Mouse (Mus musculus): Measurements from ENCODE around the gene Ube2g2. TPM values are rescaled to one million over a fixed set of nuclear protein-coding genes. Genes with fewer than 3 reads are reported as not detected.

Gene Ube2g2
- polyA plus RNA-seq, 2 experiments = 19.3 to 25.3 TPM

DNA sequence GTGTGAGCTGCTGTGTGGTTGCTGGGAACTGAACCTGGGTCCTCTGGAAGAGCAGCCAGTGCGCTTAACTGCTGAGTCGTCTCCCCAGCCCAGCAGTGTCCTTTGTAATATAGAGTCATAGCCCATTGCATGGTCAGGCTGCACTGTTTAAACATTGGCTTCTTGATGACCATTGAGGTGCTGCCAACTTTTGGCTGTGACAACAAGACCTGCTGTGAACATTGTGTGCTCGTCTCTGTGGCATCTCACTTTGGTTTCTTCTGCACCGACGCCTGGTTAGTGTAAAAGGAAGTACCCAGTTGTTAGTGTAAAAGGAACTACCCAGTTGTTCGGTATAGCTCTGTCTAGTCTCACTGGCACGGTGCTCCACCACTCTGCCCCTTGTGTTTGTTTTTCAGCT, 4.5 kb downstream of the Ube2g2 start:
- H3K9me3 ChIP-seq (ENCODE audit: control insufficient read depth, low read length) = no peaks in the 10 kb centered on the region
- H3K4me2 ChIP-seq (ENCODE audit: low read depth) = no peak overlapping the region
- ATAC-seq (ENCODE audit: insufficient read depth) (no peak), DNase-seq (ENCODE audit: low read depth in 3 of 3, low spot score in 3 of 3) (no peak)
- H3K27me3 ChIP-seq (ENCODE audit: control insufficient read depth, insufficient read depth, low read length) = no peaks in the 10 kb centered on the region
- WGBS (ENCODE audit: insufficient replicate concordance) = 40% methylated on average over 7 of the region's 7 CpGs
- TF ChIP-seq EP300 (IDR thresholded peaks at IDR 0.05; ENCODE audit: low read depth) (no peak), CTCF (IDR thresholded peaks at IDR 0.05; ENCODE audit: low read depth) (no peak)
- peaks cover 5% of the 10 kb centered on the region; the same call in 1 of the 2 replicates for H3K36me3 ChIP-seq (replicated peaks; ENCODE audit: control insufficient read depth, insufficient read depth, low read depth)
- H3K27ac ChIP-seq = no peak overlapping the region
- H3K9ac ChIP-seq (replicated peaks) = no peak overlapping the region
- H3K4me3 ChIP-seq (ENCODE audit: insufficient read depth in 1 of 2, low read depth in 2 of 2, low read length in 2 of 2) = no peak overlapping the region
- H3K4me1 ChIP-seq (replicated peaks; ENCODE audit: control insufficient read depth in 2 of 2, insufficient read depth in 2 of 2, low read length in 1 of 2) = peaks cover 5 to 21% of the 10 kb centered on the region in 2 experiments; a peak in 3 of 4 replicates

DNA sequence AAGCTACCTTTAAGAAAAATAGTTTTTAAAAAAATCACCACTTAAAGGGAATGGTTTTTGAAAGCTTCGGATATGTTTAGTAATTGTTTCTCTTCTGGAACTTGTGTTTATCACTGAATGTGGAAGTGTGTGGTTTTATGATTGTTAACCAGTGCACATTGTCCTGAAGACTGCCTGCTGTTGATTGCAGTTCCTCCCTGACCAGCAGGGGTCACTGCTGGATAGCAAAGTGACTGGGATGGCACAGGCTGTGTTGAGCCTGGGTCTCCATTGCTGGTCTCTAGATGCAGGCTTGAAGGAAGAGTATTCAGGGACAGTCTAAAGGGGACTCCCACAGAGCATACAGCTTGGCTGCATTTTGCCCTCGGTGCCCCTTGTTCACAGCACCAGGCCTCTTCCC, 5.4 kb downstream of the Ube2g2 start:
- no peaks in the 10 kb centered on the region for H3K9me3 ChIP-seq (ENCODE audit: control insufficient read depth, low read length)
- no peak overlapping the region for H3K4me3 ChIP-seq (ENCODE audit: insufficient read depth in 1 of 2, low read depth in 2 of 2, low read length in 2 of 2)
- no peaks in the 10 kb centered on the region for H3K27me3 ChIP-seq (ENCODE audit: control insufficient read depth, insufficient read depth, low read length)
- peak; percentile 41; the same call in 1 of the 2 replicates for ATAC-seq (ENCODE audit: insufficient read depth)
- DNase-seq (ENCODE audit: low read depth in 3 of 3, low spot score in 3 of 3) = peak; percentile 41 to 61 (median 56)
- peaks cover 11% of the 10 kb centered on the region for H3K36me3 ChIP-seq (replicated peaks; ENCODE audit: control insufficient read depth, insufficient read depth, low read depth)
- 34% methylated on average over 2 of the region's 2 CpGs for WGBS (ENCODE audit: insufficient replicate concordance)
- peak; percentile 98 for TF ChIP-seq CTCF (IDR thresholded peaks at IDR 0.05; ENCODE audit: low read depth)
- no peak for TF ChIP-seq EP300 (IDR thresholded peaks at IDR 0.05; ENCODE audit: low read depth)
- H3K4me2 ChIP-seq (ENCODE audit: low read depth) = no peak overlapping the region
- H3K4me1 ChIP-seq (replicated peaks; ENCODE audit: control insufficient read depth in 2 of 2, insufficient read depth in 2 of 2, low read length in 1 of 2) = peaks cover 2 to 18% of the 10 kb centered on the region in 2 experiments; a peak in 3 of 4 replicates
- no peak overlapping the region for H3K27ac ChIP-seq
- no peak overlapping the region for H3K9ac ChIP-seq (replicated peaks)

DNA sequence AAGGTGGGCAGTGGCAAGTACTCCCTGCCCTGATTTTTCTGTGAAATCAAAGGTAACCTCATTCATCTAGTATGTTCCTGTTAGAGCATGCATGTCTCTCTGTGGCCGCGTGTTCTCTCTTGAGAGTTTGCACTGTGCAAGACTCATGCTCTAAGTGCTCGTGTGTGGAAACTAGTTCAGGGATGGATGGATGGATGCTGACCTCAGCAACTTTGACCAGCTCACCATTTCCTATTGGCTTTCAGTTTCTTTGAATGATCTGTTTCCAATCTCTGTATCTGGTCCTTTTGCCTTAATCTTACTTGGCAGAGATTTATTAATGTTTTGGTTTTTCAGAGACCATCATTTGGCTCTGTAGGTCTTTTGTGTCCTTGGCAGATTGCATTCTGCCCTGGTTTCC, 7.1 kb downstream of the Ube2g2 start:
- no peaks in the 10 kb centered on the region for H3K27me3 ChIP-seq (ENCODE audit: control insufficient read depth, insufficient read depth, low read length)
- H3K4me3 ChIP-seq (ENCODE audit: insufficient read depth in 1 of 2, low read depth in 2 of 2, low read length in 2 of 2) = no peak overlapping the region
- ATAC-seq (ENCODE audit: insufficient read depth) (no peak), DNase-seq (ENCODE audit: low read depth in 3 of 3, low spot score in 3 of 3) (no peak)
- 81% methylated on average over 3 of the region's 3 CpGs for WGBS (ENCODE audit: insufficient replicate concordance)
- H3K9ac ChIP-seq (replicated peaks) = no peak overlapping the region
- H3K4me1 ChIP-seq (replicated peaks; ENCODE audit: control insufficient read depth in 2 of 2, insufficient read depth in 2 of 2, low read length in 1 of 2) = peaks cover 0 to 11% of the 10 kb centered on the region in 2 experiments; a peak in 1 of 4 replicates
- TF ChIP-seq EP300 (IDR thresholded peaks at IDR 0.05; ENCODE audit: low read depth) (no peak), CTCF (IDR thresholded peaks at IDR 0.05; ENCODE audit: low read depth) (no peak)
- H3K27ac ChIP-seq = no peak overlapping the region
- H3K4me2 ChIP-seq (ENCODE audit: low read depth) = no peak overlapping the region
- peaks cover 21% of the 10 kb centered on the region for H3K36me3 ChIP-seq (replicated peaks; ENCODE audit: control insufficient read depth, insufficient read depth, low read depth)
- H3K9me3 ChIP-seq (ENCODE audit: control insufficient read depth, low read length) = no peaks in the 10 kb centered on the region

DNA sequence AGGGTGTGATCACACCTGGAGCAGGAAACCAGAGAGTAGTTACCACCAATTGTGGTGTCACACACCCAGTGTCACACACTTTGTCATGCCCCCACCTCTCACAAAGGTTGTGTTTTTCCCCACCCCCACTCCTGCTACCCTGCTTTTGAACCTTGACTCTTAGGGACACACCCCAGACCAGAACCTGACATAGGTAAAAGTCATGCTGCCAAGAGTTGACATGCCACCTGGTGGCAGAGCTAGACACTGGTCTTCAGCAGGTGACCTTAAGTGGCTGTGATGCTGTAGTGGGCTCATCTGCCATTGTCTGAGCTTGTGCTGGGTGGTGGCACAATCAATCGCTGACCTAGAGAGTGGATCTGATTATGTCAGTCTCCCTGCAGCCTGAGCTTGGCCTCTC, 7.9 kb downstream of the Ube2g2 start:
- no peak overlapping the region for H3K27ac ChIP-seq
- H3K4me3 ChIP-seq (ENCODE audit: insufficient read depth in 1 of 2, low read depth in 2 of 2, low read length in 2 of 2) = no peak overlapping the region
- peaks cover 21% of the 10 kb centered on the region for H3K36me3 ChIP-seq (replicated peaks; ENCODE audit: control insufficient read depth, insufficient read depth, low read depth)
- no peak overlapping the region for H3K4me2 ChIP-seq (ENCODE audit: low read depth)
- 74% methylated on average over 1 of the region's 1 CpGs for WGBS (ENCODE audit: insufficient replicate concordance)
- no peak for DNase-seq (ENCODE audit: low read depth in 3 of 3, low spot score in 3 of 3)
- no peak for ATAC-seq (ENCODE audit: insufficient read depth)
- peaks cover 0 to 11% of the 10 kb centered on the region in 2 experiments; a peak in 1 of 4 replicates for H3K4me1 ChIP-seq (replicated peaks; ENCODE audit: control insufficient read depth in 2 of 2, insufficient read depth in 2 of 2, low read length in 1 of 2)
- H3K9me3 ChIP-seq (ENCODE audit: control insufficient read depth, low read length) = no peaks in the 10 kb centered on the region
- no peak overlapping the region for H3K9ac ChIP-seq (replicated peaks)
- TF ChIP-seq CTCF (IDR thresholded peaks at IDR 0.05; ENCODE audit: low read depth) (peak; percentile 44), EP300 (IDR thresholded peaks at IDR 0.05; ENCODE audit: low read depth) (no peak)
- no peaks in the 10 kb centered on the region for H3K27me3 ChIP-seq (ENCODE audit: control insufficient read depth, insufficient read depth, low read length)

DNA sequence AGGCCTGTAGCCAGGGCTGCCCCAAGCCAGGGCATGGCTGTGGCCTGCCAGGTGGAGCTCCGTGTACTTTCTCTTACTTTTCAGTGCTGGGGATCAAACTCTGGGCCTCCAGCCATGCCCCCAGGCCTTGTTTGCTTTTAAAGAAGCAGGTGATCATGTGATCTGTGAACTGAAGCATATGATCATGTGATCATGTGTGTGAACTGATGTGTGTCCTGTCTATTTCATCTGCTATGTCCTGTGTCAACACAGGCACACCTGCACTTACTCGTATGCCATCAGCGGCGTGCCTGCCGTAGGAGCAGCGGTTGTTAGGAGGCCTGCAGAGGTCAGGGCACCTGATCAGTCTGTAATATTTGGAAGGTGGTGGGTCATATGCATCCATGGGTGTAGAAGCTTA, 11.9 kb downstream of the Ube2g2 start:
- Histone ChIP-seq H3K9ac (replicated peaks) (no peak overlapping the region), H3K4me1 (replicated peaks; ENCODE audit: control insufficient read depth in 2 of 2, insufficient read depth in 2 of 2, low read length in 1 of 2) (peaks cover 0 to 5% of the 10 kb centered on the region in 2 experiments; a peak in 1 of 4 replicates), H3K27me3 (ENCODE audit: control insufficient read depth, insufficient read depth, low read length) (no peaks in the 10 kb centered on the region), H3K4me3 (ENCODE audit: insufficient read depth in 1 of 2, low read depth in 2 of 2, low read length in 2 of 2) (no peak overlapping the region), H3K36me3 (replicated peaks; ENCODE audit: control insufficient read depth, insufficient read depth, low read depth) (peaks cover 36% of the 10 kb centered on the region), H3K27ac (no peak overlapping the region), H3K4me2 (ENCODE audit: low read depth) (no peak overlapping the region), H3K9me3 (ENCODE audit: control insufficient read depth, low read length) (no peaks in the 10 kb centered on the region)
- no peak for ATAC-seq (ENCODE audit: insufficient read depth)
- DNase-seq (ENCODE audit: low read depth in 3 of 3, low spot score in 3 of 3) = no peak
- no peak for TF ChIP-seq EP300 (IDR thresholded peaks at IDR 0.05; ENCODE audit: low read depth)
- no peak for TF ChIP-seq CTCF (IDR thresholded peaks at IDR 0.05; ENCODE audit: low read depth)
- 81% methylated on average over 6 of the region's 6 CpGs for WGBS (ENCODE audit: insufficient replicate concordance)

Measured in liver, embryonic 14.5 days (tissue).